Mouse (Mus musculus): Measurements from ENCODE around the gene Cgrrf1.

Cgrrf1 gene

DNA sequence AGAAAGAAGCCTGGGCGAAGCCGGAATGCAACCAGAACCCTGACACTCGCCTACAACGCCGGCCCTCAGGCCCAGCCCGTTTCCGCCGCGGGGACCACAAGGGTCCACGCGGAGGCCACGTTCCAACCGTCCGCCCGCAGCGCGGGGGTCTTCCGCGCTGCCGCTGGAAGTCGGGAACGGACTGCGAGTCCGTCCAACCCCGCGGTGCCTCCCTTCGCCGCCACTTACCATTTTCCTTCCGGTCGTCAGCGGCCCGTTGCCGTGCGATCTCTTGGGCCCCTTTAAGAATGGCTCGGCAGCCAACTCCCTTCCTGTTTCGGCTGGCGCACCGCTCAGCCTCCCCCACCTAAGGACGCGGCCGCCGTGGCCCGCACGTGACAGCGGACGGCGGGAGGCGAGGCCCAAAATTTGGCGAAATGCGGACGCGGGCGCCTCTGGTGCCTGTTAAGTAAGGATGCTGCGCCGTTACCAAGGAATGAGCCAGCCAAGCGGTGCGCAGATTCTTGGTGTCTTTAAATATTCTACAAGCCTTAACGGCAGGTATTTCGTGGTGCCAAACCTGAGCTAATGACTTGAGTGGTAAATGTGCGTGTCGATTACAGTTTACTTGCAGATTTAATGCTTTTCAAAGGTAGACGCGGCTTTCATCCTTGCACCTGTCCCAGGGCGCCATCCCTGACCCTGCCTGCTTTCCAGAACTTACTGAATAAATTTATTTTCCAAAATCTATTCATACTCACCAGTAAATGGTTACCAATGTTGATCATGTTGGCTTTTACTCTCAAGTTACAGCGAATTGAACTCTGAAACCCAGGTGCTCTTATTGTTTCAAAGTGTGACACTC lies 9.8 kb upstream of the Cgrrf1 start, which contains the start of gene Gmfb:
Gene Gmfb, minus strand, starts transcription at position 370 of the 844 bp plus-strand sequence.
- DNase-seq (ENCODE audit: low read depth, low spot score): peak; percentile 87

DNA sequence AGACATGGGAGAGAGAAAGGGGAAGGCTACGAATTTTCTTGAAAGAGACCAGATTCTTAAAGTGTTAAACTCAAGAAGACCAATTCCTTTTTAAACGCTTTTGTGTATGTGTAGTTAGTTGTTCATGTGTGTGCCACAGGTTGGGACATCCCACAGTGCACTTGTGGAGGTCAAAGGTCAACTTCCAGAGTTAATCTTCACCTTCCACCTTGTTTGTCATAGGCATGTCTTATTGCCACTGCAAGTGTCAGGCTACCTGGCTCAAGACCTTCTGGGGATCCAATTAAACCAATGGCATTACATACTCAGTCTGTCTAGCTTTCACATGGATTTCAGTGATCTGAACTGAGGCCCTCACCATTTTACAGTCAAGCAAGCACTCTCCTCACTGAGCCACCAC lies 7.9 kb upstream of the Cgrrf1 start:
- no peak for DNase-seq (ENCODE audit: low read depth, low spot score)

DNA sequence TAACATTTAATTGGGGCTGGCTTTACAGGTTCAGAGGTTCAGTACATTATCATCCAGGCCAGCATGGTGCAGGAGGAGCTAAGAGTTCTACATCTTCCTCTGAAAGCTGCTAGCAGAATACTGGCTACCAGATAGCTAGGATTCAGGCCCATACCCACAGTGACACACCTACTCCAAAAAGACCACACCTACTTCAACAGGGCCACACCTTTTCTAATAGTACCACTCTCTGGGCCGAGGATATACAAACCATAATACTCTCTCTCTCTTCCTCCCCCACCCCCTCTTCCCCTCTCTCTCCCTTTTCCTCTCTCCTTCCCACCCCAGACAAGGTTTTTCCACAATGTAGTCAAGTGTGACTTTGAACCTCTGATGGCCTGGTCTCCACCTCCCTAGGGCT lies 4.5 kb upstream of the Cgrrf1 start:
- DNase-seq (ENCODE audit: low read depth, low spot score): no peak

DNA sequence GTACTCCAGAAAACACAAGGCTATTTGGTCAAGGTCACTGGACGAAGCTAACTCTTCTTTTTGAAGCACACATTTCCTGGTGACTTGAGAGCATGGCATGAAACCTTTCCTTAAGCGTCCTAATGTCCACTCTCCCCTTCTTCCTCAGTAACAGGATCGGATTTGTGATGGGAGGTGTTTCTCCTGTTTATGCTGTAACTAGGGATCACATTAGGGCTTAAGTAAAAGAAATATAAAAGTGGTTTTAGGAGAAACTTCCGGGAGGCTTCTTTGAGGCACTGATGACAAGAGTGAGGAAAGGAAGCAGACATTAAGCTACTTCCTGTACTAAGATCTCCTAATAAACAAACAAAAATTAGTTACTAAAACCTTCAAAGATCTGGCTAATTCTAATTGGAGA lies 630 bp upstream of the Cgrrf1 start:
- DNase-seq (ENCODE audit: low read depth, low spot score): no peak

DNA sequence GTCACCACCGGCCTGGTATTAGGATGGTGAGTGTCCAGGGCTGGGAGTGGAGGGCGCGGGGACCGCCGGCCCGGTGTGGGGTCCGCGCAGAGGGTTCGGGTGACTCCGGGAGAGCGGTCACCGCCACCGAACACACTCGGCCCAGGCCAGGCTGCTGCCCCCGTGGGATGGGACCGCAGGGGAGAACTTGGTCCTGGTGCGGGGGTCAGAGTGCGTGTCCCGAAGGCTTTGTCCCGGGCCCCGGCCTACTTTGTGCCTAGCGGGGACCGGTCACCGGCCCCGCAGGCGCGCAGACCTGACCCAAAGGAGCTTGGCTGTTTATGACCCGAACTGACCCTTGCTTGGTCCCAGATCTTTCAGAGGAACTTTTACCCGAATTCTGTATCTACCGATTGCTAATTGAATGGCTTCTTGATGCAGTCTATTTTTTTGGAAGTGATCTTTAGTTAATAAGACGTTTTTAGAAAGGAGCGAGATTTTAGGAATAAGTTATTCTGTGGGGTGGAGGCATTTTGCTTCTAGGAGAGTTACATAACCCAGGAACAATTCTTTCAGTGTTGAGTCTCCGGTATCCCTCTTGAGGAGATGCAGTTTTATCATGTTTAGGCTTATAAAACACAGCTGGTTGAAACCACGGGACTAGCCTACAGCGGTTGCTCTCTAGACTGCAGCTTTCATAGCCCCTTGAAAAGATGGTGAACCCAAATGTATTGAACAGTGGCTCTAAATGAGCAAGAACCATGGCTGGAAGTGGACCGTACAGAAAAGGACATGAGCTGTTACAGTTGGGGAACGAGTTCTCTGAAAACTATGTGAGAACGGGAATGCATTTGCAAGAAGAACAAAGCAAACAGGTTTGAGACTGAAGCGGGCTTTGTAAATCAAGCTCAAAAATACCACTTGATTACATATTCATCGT lies 688 bp downstream of the Cgrrf1 start:
- no peak for DNase-seq (ENCODE audit: low read depth, low spot score)

DNA sequence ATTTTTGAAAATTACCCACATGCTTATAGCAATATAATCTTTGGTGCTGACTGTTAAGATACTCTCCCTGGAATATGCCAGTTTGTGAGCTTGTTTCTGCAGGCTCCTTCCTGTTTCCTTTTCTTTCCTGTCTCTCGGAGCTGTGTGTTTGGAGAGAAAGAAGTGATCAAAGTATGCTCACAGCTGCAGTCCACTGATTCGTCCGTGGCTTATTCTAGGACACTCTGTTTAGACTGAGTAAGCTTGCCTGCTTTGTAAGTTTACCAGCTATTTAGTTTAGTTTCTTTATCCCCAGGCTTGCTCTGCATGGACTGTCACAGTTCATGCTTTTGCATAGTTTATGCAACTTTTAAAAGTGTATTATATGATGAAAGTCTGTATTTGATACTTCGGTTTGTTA lies 7.4 kb downstream of the Cgrrf1 start:
- DNase-seq (ENCODE audit: low read depth, low spot score): no peak

DNA sequence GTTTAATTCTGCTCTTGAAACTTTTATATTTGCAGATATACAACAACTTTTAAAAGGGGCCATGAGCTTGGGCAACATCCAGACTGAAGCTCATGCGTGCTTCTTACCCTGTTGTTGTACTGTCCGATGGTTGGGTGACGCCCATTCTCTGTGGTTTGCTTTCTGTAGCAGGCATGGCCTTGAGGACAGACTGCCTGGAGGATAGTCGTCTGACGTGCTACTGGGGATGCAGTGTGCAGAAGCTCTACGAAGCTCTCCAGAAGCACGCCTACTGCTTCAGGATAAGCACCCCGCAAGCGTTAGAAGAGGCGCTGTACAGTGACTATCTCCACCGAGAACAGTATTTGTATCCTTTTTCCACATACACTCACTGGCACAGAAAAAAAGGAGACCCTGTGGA lies 13.8 kb downstream of the Cgrrf1 start:
- no peak for DNase-seq (ENCODE audit: low read depth, low spot score)

DNA sequence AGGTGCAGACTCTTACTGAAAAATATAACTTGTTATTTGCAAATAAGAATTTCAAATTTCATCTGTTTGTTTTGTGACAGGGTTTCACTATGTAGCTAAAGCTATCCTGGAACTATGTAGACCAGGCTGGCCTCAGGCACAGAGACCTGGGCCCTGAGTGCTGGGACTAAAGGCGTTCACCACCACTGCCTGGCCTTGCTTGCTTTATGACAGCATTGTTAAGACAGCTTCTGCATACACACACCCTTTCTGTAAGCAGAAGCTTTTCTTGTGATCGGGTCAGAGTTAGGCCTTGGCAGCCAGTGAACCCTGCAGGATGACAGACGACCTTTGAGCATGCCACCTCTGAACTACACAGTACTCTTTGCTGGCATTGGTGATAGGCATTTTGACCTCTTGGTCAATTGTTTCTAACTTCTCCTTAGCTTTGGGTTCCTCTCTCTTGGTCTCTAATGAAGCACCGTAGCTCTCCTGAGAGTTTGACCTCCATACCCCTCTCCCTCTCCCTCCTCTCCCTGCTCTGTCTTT lies 16.2 kb downstream of the Cgrrf1 start:
- no peak for DNase-seq (ENCODE audit: low read depth, low spot score)

DNA sequence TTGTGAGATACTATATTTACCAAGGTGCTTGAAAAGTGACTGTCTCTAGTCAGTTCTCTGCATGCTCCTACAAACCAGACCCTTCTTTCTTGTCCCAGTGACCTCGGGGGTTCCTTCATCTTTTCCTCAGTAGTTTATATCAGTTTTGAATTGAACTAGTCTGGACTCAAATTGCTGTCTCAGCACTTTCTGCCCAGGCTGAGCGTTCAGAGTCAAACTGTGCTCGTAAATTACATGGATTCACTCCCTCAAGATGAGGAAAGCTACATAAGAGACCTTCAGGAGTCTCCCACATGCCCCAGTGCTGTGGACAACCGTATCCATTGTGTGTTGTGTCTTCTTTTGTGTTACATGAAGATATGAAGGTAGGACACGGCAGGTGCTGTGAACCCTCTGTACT lies 16.8 kb downstream of the Cgrrf1 start:
- no peak for DNase-seq (ENCODE audit: low read depth, low spot score)

DNA sequence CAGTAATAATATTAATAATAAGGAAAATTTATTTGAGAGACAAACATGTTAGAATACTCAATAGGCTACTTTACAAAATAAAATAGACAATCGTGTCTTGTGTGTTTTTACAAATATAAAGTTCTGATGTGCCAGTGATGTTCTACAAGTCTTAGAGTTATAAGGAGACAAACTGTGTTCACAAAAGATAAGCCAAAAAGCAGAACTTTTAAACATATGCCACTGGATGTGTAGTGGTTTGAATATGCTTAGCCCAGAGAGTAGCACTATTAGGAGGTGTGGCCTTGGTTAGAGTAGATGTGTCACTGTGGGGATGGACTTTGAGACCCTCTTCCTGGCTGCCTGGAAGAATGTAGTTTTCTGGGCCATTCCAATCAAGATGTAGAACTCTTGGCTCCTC lies 17.8 kb downstream of the Cgrrf1 start:
- DNase-seq (ENCODE audit: low read depth, low spot score): no peak

DNA sequence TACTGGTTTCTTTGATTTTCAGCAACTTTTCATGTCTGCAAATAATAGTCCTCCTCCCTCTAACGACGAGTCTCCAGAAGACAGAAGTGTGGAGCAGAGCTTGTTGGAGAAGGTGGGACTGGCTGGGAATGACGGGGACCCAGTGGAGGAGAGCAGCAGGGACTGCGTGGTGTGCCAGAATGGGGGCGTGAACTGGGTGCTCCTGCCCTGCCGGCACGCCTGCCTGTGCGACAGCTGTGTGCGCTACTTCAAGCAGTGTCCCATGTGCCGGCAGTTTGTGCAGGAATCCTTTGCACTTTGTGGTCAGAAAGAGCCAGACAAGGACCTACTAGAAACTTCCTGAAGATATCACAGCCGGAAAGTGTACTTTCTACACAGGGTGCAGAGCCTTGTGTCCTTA lies 21.8 kb downstream of the Cgrrf1 start:
- no peak for DNase-seq (ENCODE audit: low read depth, low spot score)

DNA sequence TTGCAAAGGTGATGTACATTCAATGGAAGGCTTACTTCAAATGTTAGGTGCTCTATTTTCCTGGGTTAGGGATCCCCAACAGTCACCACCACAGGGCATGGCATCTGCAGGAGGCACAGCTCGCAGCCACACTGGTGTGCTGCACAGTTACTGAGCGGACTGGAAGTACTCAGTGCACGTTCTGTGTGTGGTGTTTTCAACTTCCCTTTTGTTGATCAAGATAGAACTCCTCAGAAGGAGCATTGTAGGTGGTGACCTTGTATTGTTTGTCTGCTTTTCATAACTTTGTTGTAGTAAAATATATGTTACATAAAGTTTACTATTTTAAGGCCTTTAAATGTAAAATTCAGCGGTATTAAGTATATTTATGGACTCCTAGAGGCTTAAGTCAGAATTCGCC lies 31.0 kb downstream of the Cgrrf1 start:
- no peak for DNase-seq (ENCODE audit: low read depth, low spot score)

DNA sequence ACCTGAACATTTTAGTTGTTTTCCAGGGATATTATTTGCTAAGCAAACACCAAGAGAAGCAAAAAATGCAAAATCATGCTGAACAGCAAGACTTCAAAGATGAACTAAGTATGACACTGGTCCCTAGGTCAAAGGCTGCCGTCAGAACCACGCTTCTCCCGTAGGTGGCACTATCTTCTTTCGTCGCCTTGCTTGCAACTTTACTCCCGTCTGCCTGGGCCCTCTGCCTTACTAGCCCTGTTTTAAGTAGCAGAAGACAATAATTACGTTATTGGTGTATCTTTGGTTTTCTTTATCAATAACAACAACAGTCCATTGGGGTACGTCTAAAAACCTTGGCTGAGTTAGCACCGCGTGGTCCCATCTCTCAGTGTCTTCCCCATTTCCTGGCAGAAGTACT lies 49.0 kb downstream of the Cgrrf1 start:
- DNase-seq (ENCODE audit: low read depth, low spot score): no peak

DNA sequence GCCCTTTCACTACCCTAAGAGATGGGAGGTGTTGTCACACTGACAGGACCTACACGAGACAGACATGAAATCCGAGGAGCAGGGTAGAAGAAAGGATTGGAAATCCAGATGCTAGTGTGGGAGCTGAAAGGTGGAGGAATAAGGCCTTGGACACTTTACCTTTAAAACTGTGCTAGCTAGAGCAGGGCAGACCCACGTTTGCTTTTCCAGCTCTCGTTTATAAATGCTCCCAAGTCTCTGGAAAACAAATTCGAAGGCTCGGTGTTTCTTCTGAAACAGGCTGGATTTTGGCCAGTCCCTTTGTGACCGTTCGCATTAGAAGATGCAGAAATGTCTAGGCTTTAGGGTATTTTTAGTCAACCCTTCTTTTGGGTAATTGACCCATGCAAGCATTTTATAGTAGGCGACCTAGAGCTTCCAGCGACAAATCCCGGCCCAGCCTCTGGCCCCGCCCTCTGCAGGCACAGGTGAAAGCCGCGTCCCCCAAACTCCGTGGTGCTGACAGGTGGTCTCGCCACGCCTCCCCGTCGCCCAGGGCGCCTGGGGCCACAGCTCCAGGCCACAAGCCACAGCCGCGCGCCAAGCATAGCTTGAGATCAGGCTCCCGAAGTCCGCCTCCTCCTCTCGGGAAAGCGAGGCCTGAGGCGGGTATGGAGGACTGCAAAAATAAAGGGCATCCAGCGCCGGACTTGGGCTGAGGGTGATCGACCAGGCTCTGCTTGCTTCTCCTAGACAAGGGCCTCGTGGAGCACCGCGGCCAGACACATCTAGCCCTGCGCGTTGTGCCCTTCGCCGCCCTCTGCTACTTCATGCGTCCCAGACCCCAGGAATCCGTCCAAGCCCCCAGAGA lies 49.9 kb downstream of the Cgrrf1 start:
- DNase-seq (ENCODE audit: low read depth, low spot score): no peak

DNA sequence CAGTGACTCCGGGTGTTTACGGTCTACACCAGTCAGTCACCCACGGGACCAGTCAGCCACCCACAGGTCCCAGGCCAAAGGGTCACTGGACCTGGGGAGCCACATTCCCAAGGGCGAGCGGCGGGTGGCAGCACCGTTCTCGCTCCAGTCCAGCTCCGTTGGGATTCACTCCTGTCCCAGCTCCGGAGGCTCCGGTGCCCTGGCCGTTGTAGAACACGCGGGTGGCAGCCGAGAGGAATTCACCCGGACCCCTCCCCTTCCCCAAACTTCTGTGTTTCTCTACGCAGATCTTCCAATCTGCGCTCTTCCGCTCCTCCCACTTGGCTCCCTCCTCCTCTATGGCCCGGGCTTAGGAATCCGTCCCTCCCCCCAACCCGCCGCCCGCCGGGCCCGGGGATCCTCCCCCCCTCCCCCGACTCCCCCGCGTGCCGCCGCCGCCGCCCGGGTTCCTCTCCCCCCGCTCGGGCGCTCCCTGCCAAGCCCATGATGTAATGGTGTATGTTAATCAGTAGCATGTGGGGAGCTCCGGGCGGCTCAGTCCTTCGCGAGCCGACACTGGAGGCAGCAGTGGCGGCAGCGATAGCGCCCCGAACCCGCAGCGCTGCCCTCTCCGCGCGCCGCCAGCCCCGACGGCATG lies 50.6 kb downstream of the Cgrrf1 start, which contains the start of gene Samd4:
Gene Samd4, plus strand, starts transcription at position 424 of the 637 bp plus-strand sequence.
- DNase-seq (ENCODE audit: low read depth, low spot score): peak; percentile 41

DNA sequence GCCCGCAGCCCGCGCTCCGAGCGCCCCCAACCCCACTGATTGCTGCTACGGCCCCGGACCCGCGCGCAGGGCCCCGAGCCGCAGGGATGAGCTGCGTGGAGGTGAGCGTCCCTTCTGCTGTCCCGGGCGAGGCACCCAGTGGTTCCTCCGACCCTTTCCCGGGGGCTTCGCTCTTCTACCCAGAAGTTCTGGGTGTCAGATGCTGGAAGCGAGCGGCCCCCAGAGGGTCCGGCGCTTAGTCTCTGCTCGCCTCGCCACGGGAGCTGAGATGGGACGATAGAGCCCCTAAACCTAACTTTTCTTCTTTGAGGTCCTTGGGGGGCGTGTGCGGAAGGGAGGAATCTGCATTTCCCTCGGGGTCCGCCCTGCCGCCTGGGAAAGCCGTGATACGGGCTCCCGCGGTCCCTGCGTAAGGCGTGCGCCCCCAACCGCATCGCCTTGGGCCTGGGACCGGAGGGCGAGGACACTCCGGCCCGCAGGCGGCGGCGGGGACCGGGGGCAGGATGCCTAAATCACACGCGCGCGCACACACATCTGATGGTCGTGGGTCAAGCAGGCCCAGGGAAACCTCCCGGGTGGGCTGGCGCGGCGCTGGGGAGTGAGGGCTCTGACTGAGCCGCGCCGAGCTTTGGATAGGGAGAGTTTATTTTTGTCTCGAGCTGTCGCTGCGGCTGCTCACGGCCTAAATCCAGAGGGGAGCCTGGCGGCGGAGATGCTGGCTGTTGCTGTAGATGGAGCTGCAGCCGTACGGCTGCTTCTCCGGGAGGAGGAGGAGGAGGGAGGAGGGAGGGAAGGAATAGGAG lies 51.3 kb downstream of the Cgrrf1 start:
- DNase-seq (ENCODE audit: low read depth, low spot score): no peak

DNA sequence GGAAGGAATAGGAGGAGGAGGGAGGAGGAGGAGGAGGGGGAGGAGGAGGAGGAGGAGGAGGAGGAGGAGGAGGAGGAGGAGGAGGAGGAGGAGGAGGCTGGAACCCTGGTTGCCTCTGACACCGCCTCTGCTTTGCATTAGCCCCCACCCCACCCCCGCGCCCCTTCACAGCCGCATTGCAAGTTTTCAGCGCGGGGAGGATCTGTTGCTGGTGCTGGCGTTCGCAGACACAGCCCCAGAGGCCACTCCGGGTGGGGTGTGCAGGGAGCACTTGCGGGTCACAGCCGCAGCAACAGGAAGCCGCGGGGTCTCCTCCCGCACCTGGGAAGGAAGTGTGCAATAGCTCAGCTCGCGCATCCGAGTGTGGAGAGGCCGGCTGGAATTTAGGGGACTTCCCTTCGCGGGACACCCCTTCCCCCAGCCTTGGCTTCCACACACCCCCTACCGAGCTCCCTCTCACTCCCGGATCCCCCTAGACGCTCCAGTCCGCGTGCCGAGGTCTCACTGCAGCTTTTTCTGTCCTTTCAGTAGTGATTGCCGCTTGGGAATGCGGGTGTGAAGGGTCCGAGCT lies 52.0 kb downstream of the Cgrrf1 start:
- no peak for DNase-seq (ENCODE audit: low read depth, low spot score)

DNA sequence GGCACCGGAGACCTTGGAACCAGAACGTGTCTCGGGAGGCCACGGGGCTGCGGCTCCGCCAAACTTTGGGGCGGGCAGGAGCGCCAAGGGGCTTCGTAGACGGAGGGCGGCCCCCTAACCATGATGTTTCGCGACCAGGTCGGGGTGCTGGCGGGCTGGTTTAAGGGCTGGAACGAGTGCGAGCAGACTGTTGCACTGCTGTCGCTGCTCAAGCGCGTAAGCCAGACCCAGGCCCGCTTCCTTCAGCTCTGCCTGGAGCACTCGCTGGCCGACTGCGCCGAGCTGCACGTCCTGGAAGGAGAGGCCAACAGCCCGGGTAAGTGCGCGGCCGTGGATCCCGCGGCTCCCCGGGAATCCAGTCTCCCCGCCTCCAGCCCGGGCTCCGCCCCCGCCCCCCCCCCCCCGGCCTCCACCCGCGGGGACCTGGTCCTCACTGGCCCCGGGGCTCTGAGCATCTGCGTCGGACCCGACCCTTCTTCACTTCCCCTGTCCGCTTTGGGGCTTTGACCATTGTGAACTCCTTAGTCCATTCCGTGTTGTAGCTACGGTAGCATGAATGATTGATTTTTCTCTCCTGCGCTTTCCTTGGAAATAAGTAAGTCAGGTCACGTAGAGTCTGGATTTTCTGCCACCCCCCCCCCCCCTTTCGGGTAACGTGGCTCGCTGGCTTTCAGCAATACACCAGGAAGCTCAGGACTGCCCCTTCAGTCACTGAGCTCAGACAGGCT lies 52.9 kb downstream of the Cgrrf1 start:
- no peak for DNase-seq (ENCODE audit: low read depth, low spot score)

DNA sequence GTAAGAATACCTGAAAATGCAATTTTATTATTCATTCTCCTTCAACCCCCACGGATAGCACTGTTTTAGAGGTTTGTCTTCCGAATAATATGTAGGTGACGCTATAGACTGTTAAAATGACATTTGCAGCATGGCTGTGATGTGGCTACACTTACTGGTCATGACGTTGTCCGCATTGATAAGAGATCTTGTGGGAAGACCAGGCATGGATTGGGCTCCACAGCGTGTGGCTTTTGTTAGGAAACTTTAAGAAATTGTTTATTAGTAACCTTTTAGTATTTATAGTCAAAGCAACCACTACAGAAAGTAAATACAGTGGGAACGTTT lies 53.5 kb downstream of the Cgrrf1 start:
- DNase-seq (ENCODE audit: low read depth, low spot score): no peak

Measured in retina, postnatal 7 days (tissue).